Mouse (Mus musculus) B cell, adult 62 days (primary cell): ENCODE data around the gene Tor3a. TPM values are rescaled to one million over a fixed set of nuclear protein-coding genes. Genes with fewer than 3 reads are reported as not detected.

Experiments used
- total RNA-seq: library from RNA; stranded (reverse); gene quantifications from 4 replicates; pipeline ENCODE4 v1.2.4, GENCODE M21; 2023

The Tor3a gene
- 44.4 to 53.7 TPM (median 50.8 TPM) in 4 replicates for total RNA-seq

DNA sequence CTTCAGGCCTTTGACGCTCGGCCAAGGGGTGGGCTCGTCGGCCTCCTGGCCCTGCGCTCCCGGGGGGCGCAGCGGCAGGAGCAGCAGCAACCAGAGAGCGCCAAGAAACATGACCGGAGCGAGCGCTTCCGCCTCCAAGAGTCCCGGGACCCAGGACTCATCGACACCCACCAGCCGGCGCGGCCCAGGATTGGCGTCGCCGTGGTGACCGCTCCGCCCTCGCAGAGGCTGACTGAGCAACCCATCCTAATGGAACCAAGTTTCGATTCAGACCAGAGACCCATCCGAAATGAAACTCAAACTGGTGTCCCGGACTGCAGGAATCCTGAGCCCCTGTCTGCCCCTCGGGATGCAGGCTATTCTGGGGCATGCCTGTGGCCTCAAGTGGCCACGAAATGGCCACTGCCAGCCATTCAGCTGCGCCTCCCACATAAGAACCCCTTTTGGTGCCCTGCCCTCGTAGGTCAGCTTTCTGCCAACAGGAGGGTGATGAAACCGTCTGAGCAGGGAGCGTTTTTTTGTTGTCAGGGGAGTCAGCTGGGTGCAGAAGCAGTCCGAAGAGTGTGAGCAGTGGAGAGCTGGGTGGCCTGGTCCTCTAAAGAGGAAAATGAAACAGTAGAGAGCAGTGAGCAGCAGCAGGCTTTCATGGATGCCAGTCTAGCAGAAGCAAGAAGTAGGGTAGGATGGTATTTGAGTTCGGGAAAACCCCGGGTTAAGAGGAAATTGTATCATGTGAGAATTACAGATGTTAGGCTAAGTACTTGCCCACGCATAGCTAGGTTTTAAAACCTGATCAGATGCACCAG lies at the start of gene Tor3a:
Gene Tor3a, minus strand, starts transcription at position 162 of the 806 bp plus-strand sequence.

DNA sequence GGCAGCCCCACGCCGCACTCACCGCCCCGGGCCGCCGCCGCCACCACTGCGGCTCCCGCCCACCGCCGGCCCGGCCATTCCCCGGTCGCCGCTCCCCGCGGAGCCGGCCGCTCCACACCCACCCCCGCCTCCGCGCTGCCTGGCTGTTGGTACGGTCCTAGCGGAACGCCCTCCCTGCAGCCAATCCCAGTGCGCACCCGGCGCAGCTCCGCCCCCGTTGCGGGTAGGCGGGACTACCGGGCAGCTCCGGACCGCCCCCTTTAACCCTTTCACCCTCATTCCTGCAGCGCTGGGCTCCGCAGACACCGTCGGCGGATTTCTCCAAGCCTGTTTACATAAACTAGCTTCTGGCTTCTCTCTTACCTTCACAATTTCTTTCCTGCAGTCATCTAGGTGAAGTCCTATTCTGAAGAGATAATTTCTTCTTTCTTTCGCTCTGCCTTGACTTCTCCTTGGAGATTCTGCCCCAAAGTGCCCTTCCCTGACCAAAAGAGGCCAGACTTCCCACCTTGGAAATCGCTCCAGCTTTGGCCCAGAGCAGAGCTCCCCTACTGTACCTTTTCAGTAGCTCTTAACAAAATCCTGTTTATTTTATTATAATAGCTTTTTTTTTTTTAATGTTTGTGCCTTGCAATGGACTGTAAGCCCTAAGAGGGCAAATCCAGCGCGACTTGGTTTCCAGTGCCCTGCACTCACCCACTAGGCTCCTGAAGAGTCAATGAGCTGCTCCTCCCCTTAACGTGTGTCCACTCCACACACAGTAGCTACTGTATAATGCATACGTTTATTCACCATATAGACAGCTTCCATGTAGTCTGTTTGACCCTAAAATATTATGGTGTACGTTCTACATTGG lies 45.0 kb upstream of the Tor3a start, which contains the start of gene Fam20b:
Gene Fam20b, minus strand, starts transcription at position 137 of the 856 bp plus-strand sequence.

Other genes with a start within 250 kb of the Tor3a start
- gene Soat1, start 200.0 kb downstream of the Tor3a start, total RNA-seq, result 57.3 to 78.0 TPM (median 68.5 TPM) in 4 replicates
- 28.9 to 33.3 TPM (median 31.9 TPM) in 4 replicates for gene Gm10031, start 150.3 kb downstream of the Tor3a start, total RNA-seq
- gene Abl2, start 115.6 kb downstream of the Tor3a start, total RNA-seq, result 64.6 to 74.3 TPM (median 67.7 TPM) in 4 replicates
- 22.2 to 23.4 TPM (median 22.7 TPM) in 4 replicates for gene Fam20b, start 44.7 kb upstream of the Tor3a start, total RNA-seq
- gene Angptl1, start 164.2 kb upstream of the Tor3a start, total RNA-seq, result not detected in 4 replicates